ENCODE assay signal across 8 mouse cellular contexts in genomic region chr1:135105124-135105523, GRCm38 (mm10). TPM values are rescaled to one million over a fixed set of nuclear protein-coding genes. Genes with fewer than 3 reads are reported as not detected.
DNase-seq lines count a peak whose midpoint lies in the region; ATAC-seq lines count a peak whose summit lies in the region.

Lgr6 (minus strand) TSS chr1:135105276.

- DNase-seq in embryo, embryonic 10 days (ENCODE audit: low spot score) = peak; percentile 48
- DNase-seq in embryo, embryonic 9.5 days (ENCODE audit: extremely low spot score) = no peak
- DNase-seq in Muller cell, postnatal 12 days (ENCODE audit: inconsistent ontology term) = peak; percentile 47
- no peak for DNase-seq in cerebellum, postnatal 25 days
- no peak for DNase-seq in layer of hippocampus, adult 18-20 months (ENCODE audit: low spot score in 2 of 2)

- no peak within 1 kb of the TSS for H3K27ac ChIP-seq in heart, embryonic 16.5 days (ENCODE audit: low read length)
- H3K27ac ChIP-seq in liver, embryonic 12.5 days = no peak within 1 kb of the TSS
- no peak within 1 kb of the TSS for H3K27ac ChIP-seq in stomach, embryonic 14.5 days (ENCODE audit: low read length)

- peak within 1 kb of the TSS; percentile 76 for H3K4me2 ChIP-seq in heart, embryonic 16.5 days (ENCODE audit: low read depth, low read length)
- peak within 1 kb of the TSS; percentile 61 for H3K4me2 ChIP-seq in liver, embryonic 12.5 days
- peak within 1 kb of the TSS; percentile 63 for H3K4me2 ChIP-seq in stomach, embryonic 14.5 days (replicated peaks; ENCODE audit: low read depth, low read length)

- H3K36me3 ChIP-seq in heart, embryonic 16.5 days (ENCODE audit: control insufficient read depth, insufficient read depth) = no peaks in the 10 kb centered on the region
- no peaks in the 10 kb centered on the region for H3K36me3 ChIP-seq in liver, embryonic 12.5 days
- no peaks in the 10 kb centered on the region for H3K36me3 ChIP-seq in stomach, embryonic 14.5 days (ENCODE audit: control insufficient read depth, insufficient read depth, low read length)

- H3K9ac ChIP-seq in heart, embryonic 16.5 days (ENCODE audit: low read length) = peak within 1 kb of the TSS; percentile 57
- no peak within 1 kb of the TSS for H3K9ac ChIP-seq in liver, embryonic 12.5 days
- H3K9ac ChIP-seq in stomach, embryonic 14.5 days (replicated peaks; ENCODE audit: low read depth, low read length) = no peak within 1 kb of the TSS

- peaks cover 54% of the 10 kb centered on the region for H3K27me3 ChIP-seq in heart, embryonic 16.5 days (ENCODE audit: control insufficient read depth, insufficient read depth, low read length)
- H3K27me3 ChIP-seq in liver, embryonic 12.5 days (replicated peaks) = peaks cover 76% of the 10 kb centered on the region
- H3K27me3 ChIP-seq in stomach, embryonic 14.5 days (ENCODE audit: control insufficient read depth, insufficient read depth, low read length) = peaks cover 23% of the 10 kb centered on the region

- ATAC-seq in heart, embryonic 16.5 days (replicated peaks; ENCODE audit: extremely low read depth, insufficient read depth, low FRiP score) = no peak; the same call in 1 of the 2 replicates
- no peak for ATAC-seq in liver, embryonic 12.5 days
- ATAC-seq in stomach, embryonic 14.5 days (ENCODE audit: insufficient number of reproducible peaks, insufficient read depth, low FRiP score, low read depth) = no peak

- H3K4me1 ChIP-seq in heart, embryonic 16.5 days (ENCODE audit: control insufficient read depth, insufficient read depth, low read length) = peaks cover 9% of the 10 kb centered on the region
- peaks cover 7% of the 10 kb centered on the region; the same call in 1 of the 2 replicates for H3K4me1 ChIP-seq in liver, embryonic 12.5 days
- H3K4me1 ChIP-seq in stomach, embryonic 14.5 days (ENCODE audit: control insufficient read depth, insufficient read depth, low read length) = peaks cover 5% of the 10 kb centered on the region; the same call in 1 of the 2 replicates

- peak within 1 kb of the TSS; percentile 58 for H3K4me3 ChIP-seq in heart, embryonic 16.5 days (ENCODE audit: low read length)
- H3K4me3 ChIP-seq in liver, embryonic 12.5 days = peak within 1 kb of the TSS; percentile 41
- H3K4me3 ChIP-seq in stomach, embryonic 14.5 days (ENCODE audit: low read depth, low read length) = peak within 1 kb of the TSS; percentile 42

- under 1% methylated on average over 34 of the region's 40 CpGs for WGBS in heart, embryonic 16.5 days
- under 1% methylated on average over 40 of the region's 40 CpGs for WGBS in liver, embryonic 12.5 days (ENCODE audit: insufficient replicate concordance)
- WGBS in stomach, embryonic 14.5 days = under 1% methylated on average over 38 of the region's 40 CpGs

- H3K9me3 ChIP-seq in heart, embryonic 16.5 days (replicated peaks; ENCODE audit: control insufficient read depth, low read length) = no peaks in the 10 kb centered on the region
- no peaks in the 10 kb centered on the region for H3K9me3 ChIP-seq in liver, embryonic 12.5 days (replicated peaks)
- H3K9me3 ChIP-seq in stomach, embryonic 14.5 days (ENCODE audit: control insufficient read depth, low read depth, low read length) = no peaks in the 10 kb centered on the region

RNA-seq across cellular contexts. Expression of gene Lgr6, which starts in this region (rescaled TPM):
- polyA plus RNA-seq in heart, embryonic 16.5 days (2015; fragmentation: Nextera tagmentation; extraction: Ambion mirVana) = 2.5 and 4.6 TPM in 2 replicates
- polyA plus RNA-seq in liver, embryonic 12.5 days (2016; fragmentation: Nextera tagmentation; extraction: Ambion mirVana) = 0.30 and 0.36 TPM in 2 replicates
- 1.5 and 1.8 TPM in 2 replicates for polyA plus RNA-seq in stomach, embryonic 14.5 days (2014; fragmentation: Nextera tagmentation; extraction: Ambion mirVana)
- 1 to 10 TPM; 1.3 to 2.6 TPM for total RNA-seq in layer of hippocampus, adult 18-20 months (2021)

Comparison
In these comparisons a context has a peak if more than half of its experiments do, and no peak if none do; other contexts are left out.
1. DNase-seq: peak in embryo, embryonic 10 days (single experiment) and Muller cell, postnatal 12 days (single experiment); none in embryo, embryonic 9.5 days (single experiment), cerebellum, postnatal 25 days (0 of 2) and layer of hippocampus, adult 18-20 months (0 of 2).
2. Peak in every context shown above with its lines, with median percentiles within 50 percentile points of each other: H3K4me2 ChIP-seq and H3K4me3 ChIP-seq.